Mouse (Mus musculus) MEL (cell line): ENCODE data around the gene Krtap26-1. TPM values are rescaled to one million over a fixed set of nuclear protein-coding genes. Genes with fewer than 3 reads are reported as not detected.

Experiments used
- DNase-seq: peaks from one replicate; pipeline ENCODE4 v3.0.0; 2011; ENCODE audit warnings: low read depth, low spot score
- H3K27ac ChIP-seq: 2 replicates; pipeline ENCODE4 v1.5.1; 2012; ENCODE audit warnings: low read depth, mild to moderate bottlenecking, control low read depth, low read length, moderate library complexity; ENCODE audit not compliant: control insufficient read depth
- H3K27me3 ChIP-seq, 2 experiments: fragments of 150-350 bp in 1 of 2; sonication (generic) in 1 of 2; 2 replicates each; pipeline ENCODE4 v1.6.1; 2012; ENCODE audit warnings: low read length in 2 of 2, mild to moderate bottlenecking in 2 of 2, improper control_type of control experiment in 1 of 2, moderate library complexity in 1 of 2; ENCODE audit not compliant: insufficient read depth in 2 of 2, control insufficient read depth in 1 of 2
- H3K36me3 ChIP-seq, 2 experiments: 2 replicates each; pipeline ENCODE4 v1.6.1; 2012 to 2014; ENCODE audit warnings: low read length in 2 of 2, improper control_type of control experiment in 1 of 2, inconsistent platforms in 1 of 2, mild to moderate bottlenecking in 1 of 2; ENCODE audit not compliant: insufficient read depth in 2 of 2, control insufficient read depth in 1 of 2
- H3K4me1 ChIP-seq, 2 experiments: fragments of 150-350 bp in 1 of 2; sonication (generic) in 1 of 2; 2 replicates each; pipeline ENCODE4 v1.6.1; 2012; ENCODE audit warnings: low read length in 2 of 2, improper control_type of control experiment in 1 of 2, mild to moderate bottlenecking in 1 of 2; ENCODE audit not compliant: insufficient read depth in 2 of 2, control insufficient read depth in 1 of 2
- H3K4me3 ChIP-seq, 2 experiments: fragments of 150-350 bp in 1 of 2; sonication (generic) in 1 of 2; 2 replicates each; pipeline ENCODE4 v1.5.1; 2012; ENCODE audit warnings: low read depth in 2 of 2, low read length in 2 of 2, mild to moderate bottlenecking in 2 of 2, moderate library complexity in 2 of 2, control low read depth in 1 of 2, improper control_type of control experiment in 1 of 2; ENCODE audit not compliant: control insufficient read depth in 1 of 2, insufficient read depth in 1 of 2
- H3K79me2 ChIP-seq: 2 replicates; pipeline ENCODE4 v1.6.1; 2012; ENCODE audit warnings: mild to moderate bottlenecking, low read length, moderate library complexity; ENCODE audit not compliant: control insufficient read depth, poor library complexity, insufficient read depth
- H3K9ac ChIP-seq: 2 replicates; pipeline ENCODE4 v1.6.1; 2012; ENCODE audit warnings: low read depth, mild to moderate bottlenecking, control low read depth, low read length, moderate library complexity; ENCODE audit not compliant: control insufficient read depth, poor library complexity, severe bottlenecking
- H3K9me3 ChIP-seq: fragments of 150-350 bp; sonication (generic); replicated peaks from 2 replicates; pipeline ENCODE4 v1.6.1; 2012; ENCODE audit warnings: mild to moderate bottlenecking, low read length, improper control_type of control experiment, moderate library complexity; ENCODE audit not compliant: insufficient read depth
- BHLHE40 ChIP-seq: IDR thresholded peaks from 2 replicates; pipeline ENCODE4 v1.6.1; 2012; ENCODE audit warnings: low read depth, mild to moderate bottlenecking, inconsistent platforms, low read length, improper control_type of control experiment, borderline replicate concordance
- CHD1 ChIP-seq: IDR thresholded peaks from 2 replicates; pipeline ENCODE4 v1.6.1; 2012; ENCODE audit warnings: low read depth, mild to moderate bottlenecking, inconsistent platforms, low read length, improper control_type of control experiment
- CTCF ChIP-seq, 3 experiments: IDR thresholded peaks in 2 of 3; conservative IDR thresholded peaks in 1 of 3; 2 replicates each; pipeline ENCODE4 v1.5.1; 2011 to 2012; ENCODE audit warnings: low read length in 3 of 3, low read depth in 2 of 3, mild to moderate bottlenecking in 2 of 3, improper control_type of control experiment in 1 of 3, inconsistent platforms in 1 of 3, mixed read lengths in 1 of 3, moderate library complexity in 1 of 3; ENCODE audit not compliant: control insufficient read depth in 1 of 3, insufficient read depth in 1 of 3, poor library complexity in 1 of 3, severe bottlenecking in 1 of 3
- E2F4 ChIP-seq: IDR thresholded peaks from 2 replicates; pipeline ENCODE4 v1.6.1; 2011; ENCODE audit warnings: low read depth, low read length, improper control_type of control experiment, borderline replicate concordance
- GATA1 ChIP-seq: IDR thresholded peaks from 2 replicates; pipeline ENCODE4 v1.6.1; 2011; ENCODE audit warnings: low read depth, low read length, improper control_type of control experiment
- JUND ChIP-seq: IDR thresholded peaks from 2 replicates; pipeline ENCODE4 v1.6.1; 2011; ENCODE audit warnings: low read depth, mild to moderate bottlenecking, improper control_type of control experiment, low read length
- KAT2A ChIP-seq: conservative IDR thresholded peaks from 2 replicates; pipeline ENCODE4 v1.6.1; 2012; ENCODE audit warnings: low read depth, low read length, improper control_type of control experiment, inconsistent platforms
- MAFK ChIP-seq: IDR thresholded peaks from 2 replicates; pipeline ENCODE4 v1.6.1; 2011; ENCODE audit warnings: low read depth, mild to moderate bottlenecking, low read length, improper control_type of control experiment, borderline replicate concordance
- MAX ChIP-seq: IDR thresholded peaks from 2 replicates; pipeline ENCODE4 v1.6.1; 2011; ENCODE audit warnings: low read length, improper control_type of control experiment
- MAZ ChIP-seq: IDR thresholded peaks from 2 replicates; pipeline ENCODE4 v1.6.1; 2012; ENCODE audit warnings: low read depth, mild to moderate bottlenecking, inconsistent platforms, low read length, improper control_type of control experiment
- MEF2A ChIP-seq: IDR thresholded peaks from 2 replicates; pipeline ENCODE4 v1.6.1; 2014; ENCODE audit warnings: low read depth, mild to moderate bottlenecking, inconsistent platforms, low read length, improper control_type of control experiment; ENCODE audit not compliant: poor library complexity, insufficient replicate concordance, severe bottlenecking; ENCODE audit errors: extremely low read depth
- MXI1 ChIP-seq: IDR thresholded peaks from 2 replicates; pipeline ENCODE4 v1.6.1; 2011; ENCODE audit warnings: mild to moderate bottlenecking, low read depth, low read length, improper control_type of control experiment
- NELFE ChIP-seq: IDR thresholded peaks from 2 replicates; pipeline ENCODE4 v1.6.1; 2011; ENCODE audit warnings: low read depth, low read length, improper control_type of control experiment
- NRF1 ChIP-seq: IDR thresholded peaks from 2 replicates; pipeline ENCODE4 v1.6.1; 2014; ENCODE audit warnings: low read depth, mild to moderate bottlenecking, inconsistent platforms, low read length, improper control_type of control experiment, moderate library complexity; ENCODE audit not compliant: poor library complexity, insufficient read depth, severe bottlenecking
- POLR2A ChIP-seq, 2 experiments: IDR thresholded peaks; 2 replicates each; pipeline ENCODE4 v1.6.1; 2011 to 2012; ENCODE audit warnings: low read length in 2 of 2, mild to moderate bottlenecking in 2 of 2, control low read depth in 1 of 2, improper control_type of control experiment in 1 of 2, low read depth in 1 of 2, moderate library complexity in 1 of 2; ENCODE audit not compliant: control insufficient read depth in 1 of 2, insufficient read depth in 1 of 2, poor library complexity in 1 of 2
- RAD21 ChIP-seq: IDR thresholded peaks from 2 replicates; pipeline ENCODE4 v1.6.1; 2011; ENCODE audit warnings: mild to moderate bottlenecking, low read depth, low read length, improper control_type of control experiment
- SIN3A ChIP-seq: IDR thresholded peaks from 2 replicates; pipeline ENCODE4 v1.6.1; 2012; ENCODE audit warnings: low read length, improper control_type of control experiment, inconsistent platforms
- TAL1 ChIP-seq: IDR thresholded peaks from 2 replicates; pipeline ENCODE4 v1.6.1; 2012; ENCODE audit warnings: mild to moderate bottlenecking, inconsistent platforms, low read length, moderate library complexity, mixed read lengths
- TBP ChIP-seq: IDR thresholded peaks from 2 replicates; pipeline ENCODE4 v1.8.0; 2011; ENCODE audit warnings: low read depth, low read length, improper control_type of control experiment
- TCF12 ChIP-seq: IDR thresholded peaks from 2 replicates; pipeline ENCODE4 v1.6.1; 2014; ENCODE audit warnings: low read depth, mild to moderate bottlenecking, inconsistent platforms, low read length, improper control_type of control experiment, moderate library complexity
- USF1 ChIP-seq: IDR thresholded peaks from 2 replicates; pipeline ENCODE4 v1.6.1; 2014; ENCODE audit warnings: low read depth, mild to moderate bottlenecking, inconsistent platforms, low read length, improper control_type of control experiment, moderate library complexity
- USF2 ChIP-seq, 2 experiments: IDR thresholded peaks; 2 replicates each; pipeline ENCODE4 v1.6.1; 2011 to 2012; ENCODE audit warnings: improper control_type of control experiment in 2 of 2, low read length in 2 of 2, borderline replicate concordance in 1 of 2, inconsistent platforms in 1 of 2, low read depth in 1 of 2, mild to moderate bottlenecking in 1 of 2; ENCODE audit not compliant: insufficient read depth in 1 of 2
- ZKSCAN1 ChIP-seq: IDR thresholded peaks from 2 replicates; pipeline ENCODE4 v1.6.1; 2012; ENCODE audit warnings: low read depth, mild to moderate bottlenecking, inconsistent platforms, low read length, improper control_type of control experiment, moderate library complexity
- ZMIZ1 ChIP-seq: IDR thresholded peaks from 2 replicates; pipeline ENCODE4 v1.6.1; 2012; ENCODE audit warnings: low read depth, mild to moderate bottlenecking, inconsistent platforms, low read length, improper control_type of control experiment, moderate library complexity
- ZNF384 ChIP-seq: IDR thresholded peaks from 2 replicates; pipeline ENCODE4 v1.6.1; 2012; ENCODE audit warnings: low read depth, mild to moderate bottlenecking, inconsistent platforms, low read length, improper control_type of control experiment
- polyA plus RNA-seq, 2 experiments: library from polyadenylated mRNA; stranded (reverse) in 1 of 2; unstranded in 1 of 2; fragments of >175 nt in 1 of 2; fragments of >200 nt in 1 of 2; gene quantifications; 2 replicates each; pipeline versions ENCODE4 v1.2.1 to v1.2.4; 2012; ENCODE audit warnings: low replicate concordance in 2 of 2, low read depth in 1 of 2; ENCODE audit not compliant: insufficient read length in 2 of 2, insufficient read depth in 1 of 2, missing spikeins in 1 of 2
- total RNA-seq: library from RNA; depleted of rRNA; stranded (reverse); fragments of 300-350 nt; gene quantifications from 2 replicates; pipeline ENCODE4 v1.2.3, GENCODE M21; 2012

Gene Krtap26-1
- total and polyA plus RNA-seq, 3 experiments: not detected

DNA sequence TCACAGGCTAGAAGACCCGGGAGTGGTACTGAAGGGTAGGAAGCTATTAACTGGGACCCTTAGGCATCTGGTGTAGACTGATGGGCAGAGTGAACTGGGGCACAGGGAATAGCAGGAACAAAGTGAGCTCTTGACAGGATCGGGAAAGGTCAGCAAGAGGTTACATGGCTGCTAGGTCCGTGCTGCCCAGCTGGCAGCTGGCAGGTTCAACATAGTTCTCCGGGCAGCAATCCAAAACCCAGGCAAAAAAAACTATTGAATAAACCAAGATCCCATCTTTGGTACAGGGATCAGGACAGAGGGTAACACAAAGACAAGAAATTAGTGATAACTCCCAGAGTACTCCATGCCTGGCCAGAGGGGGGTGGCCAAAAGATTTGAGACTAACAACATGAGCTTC, 12.5 kb downstream of the Krtap26-1 start:
- Histone ChIP-seq H3K27ac (no peak overlapping the region), H3K36me3 (no peaks in the 10 kb centered on the region), H3K4me3 (no peak overlapping the region), H3K79me2 (no peaks in the 10 kb centered on the region), H3K9ac (no peak overlapping the region), H3K9me3 (no peaks in the 10 kb centered on the region), H3K27me3 (no peaks in the 10 kb centered on the region), H3K4me1 (no peaks in the 10 kb centered on the region)
- TF ChIP-seq NELFE: no peak
- TF ChIP-seq NRF1: no peak
- TF ChIP-seq ZNF384: no peak
- TF ChIP-seq TCF12: no peak
- TF ChIP-seq RAD21: no peak
- TF ChIP-seq ZMIZ1: no peak
- no peak for TF ChIP-seq USF1
- TF ChIP-seq SIN3A: no peak
- no peak for TF ChIP-seq TBP
- TF ChIP-seq BHLHE40: no peak
- no peak for TF ChIP-seq CHD1
- no peak for TF ChIP-seq CTCF (IDR thresholded peaks at IDR 0.05 in 2 of 3, conservative IDR thresholded peaks at IDR 0.05 in 1 of 3; ENCODE audit: control insufficient read depth in 1 of 3, insufficient read depth in 1 of 3, low read depth in 2 of 3, low read length in 3 of 3, poor library complexity in 1 of 3, severe bottlenecking in 1 of 3)
- no peak for TF ChIP-seq E2F4
- no peak for DNase-seq

GRCm38 (mm10) chr16:88631474-88631873, 16.1 kb downstream of the Krtap26-1 start:
- DNase-seq: no peak
- no peaks in the 10 kb centered on the region for H3K4me1 ChIP-seq
- H3K9me3 ChIP-seq: no peaks in the 10 kb centered on the region
- no peaks in the 10 kb centered on the region for H3K27me3 ChIP-seq
- H3K79me2 ChIP-seq: no peaks in the 10 kb centered on the region
- H3K9ac ChIP-seq: no peak overlapping the region
- no peak overlapping the region for H3K4me3 ChIP-seq
- no peak overlapping the region for H3K27ac ChIP-seq
- TF ChIP-seq JUND: no peak
- TF ChIP-seq POLR2A (IDR thresholded peaks at IDR 0.05; ENCODE audit: control insufficient read depth in 1 of 2, insufficient read depth in 1 of 2, low read depth in 1 of 2, low read length in 2 of 2, poor library complexity in 1 of 2): no peak
- no peak for TF ChIP-seq MXI1
- TF ChIP-seq USF2 (IDR thresholded peaks at IDR 0.05; ENCODE audit: borderline replicate concordance in 1 of 2, insufficient read depth in 1 of 2, low read depth in 1 of 2, low read length in 2 of 2): no peak
- TF ChIP-seq NELFE: no peak
- no peak for TF ChIP-seq MAX
- TF ChIP-seq KAT2A: no peak
- no peak for TF ChIP-seq CTCF (IDR thresholded peaks at IDR 0.05 in 2 of 3, conservative IDR thresholded peaks at IDR 0.05 in 1 of 3; ENCODE audit: control insufficient read depth in 1 of 3, insufficient read depth in 1 of 3, low read depth in 2 of 3, low read length in 3 of 3, poor library complexity in 1 of 3, severe bottlenecking in 1 of 3)
- TF ChIP-seq ZKSCAN1: no peak
- TF ChIP-seq CHD1: no peak
- TF ChIP-seq GATA1: no peak
- no peak for TF ChIP-seq MAFK
- TF ChIP-seq MEF2A: no peak
- no peak for TF ChIP-seq MAZ
- TF ChIP-seq RAD21: no peak
- TF ChIP-seq TAL1: no peak
- H3K36me3 ChIP-seq: no peaks in the 10 kb centered on the region
